Mouse (Mus musculus) stomach, postnatal 0 days (tissue): ENCODE results near the gene Rubcnl. TPM values are rescaled to one million over a fixed set of nuclear protein-coding genes. Genes with fewer than 3 reads are reported as not detected.

Source experiments
- ATAC-seq: fragments of 200-750 bp; cut with Nextera tagmentation; 2 replicates; pipeline ENCODE4 v1.8.0; 2017; ENCODE audit not compliant: low FRiP score, low TSS enrichment
- DNase-seq: peaks from one replicate; pipeline ENCODE4 v3.0.0-alpha.2; 2016; ENCODE audit warnings: low spot score
- H3K27ac ChIP-seq: fragments of 300-500 bp; sonication (generic); replicated peaks from 2 replicates; pipeline ENCODE4 v1.5.1; 2014; ENCODE audit warnings: mild to moderate bottlenecking, control low read depth
- H3K27me3 ChIP-seq: fragments of 300-500 bp; sonication (generic); 2 replicates; pipeline ENCODE4 v1.6.1; 2014; ENCODE audit warnings: low read length; ENCODE audit not compliant: control insufficient read depth, insufficient read depth
- H3K36me3 ChIP-seq: fragments of 300-500 bp; sonication (generic); 2 replicates; pipeline ENCODE4 v1.6.1; 2014; ENCODE audit warnings: low read length, mixed read lengths; ENCODE audit not compliant: control insufficient read depth, insufficient read depth
- H3K4me1 ChIP-seq: fragments of 300-500 bp; sonication (generic); replicated peaks from 2 replicates; pipeline ENCODE4 v1.6.1; 2014; ENCODE audit warnings: antibody characterized with exemption; ENCODE audit not compliant: control insufficient read depth, insufficient read depth
- H3K4me2 ChIP-seq: fragments of 300-500 bp; sonication (generic); replicated peaks from 2 replicates; pipeline ENCODE4 v1.6.1; 2014; ENCODE audit warnings: low read depth, mild to moderate bottlenecking, control low read depth, moderate library complexity
- H3K4me3 ChIP-seq: fragments of 300-500 bp; sonication (generic); 2 replicates; pipeline ENCODE4 v1.5.1; 2014; ENCODE audit warnings: low read depth, low read length, control low read depth
- H3K9ac ChIP-seq: fragments of 300-500 bp; sonication (generic); 2 replicates; pipeline ENCODE4 v1.6.1; 2014; ENCODE audit warnings: mild to moderate bottlenecking, low read length, control low read depth, mixed read lengths
- H3K9me3 ChIP-seq: fragments of 300-500 bp; sonication (generic); 2 replicates; pipeline ENCODE4 v1.6.1; 2016; ENCODE audit warnings: low read length; ENCODE audit not compliant: control insufficient read depth
- CTCF ChIP-seq: IDR thresholded peaks from 2 replicates; pipeline ENCODE4 v1.5.1; 2016; ENCODE audit warnings: antibody characterized with exemption, low read depth, mild to moderate bottlenecking, moderate library complexity
- EP300 ChIP-seq: optimal IDR thresholded peaks from 2 replicates; pipeline ENCODE3; 2016; ENCODE audit warnings: antibody characterized with exemption
- WGBS: fragments of 180-500 bp; shearing (Covaris S2); extraction: QIAGEN DNeasy Blood & Tissue Kit; methylation state at CpG from one replicate; pipeline ENCODE4 v1.1.7; 2014; 5-methylcytosine and 5-hydroxymethylcytosine counted together
- polyA plus RNA-seq: library from polyadenylated mRNA; unstranded; fragments of >200 nt; fragmentation: Nextera tagmentation; extraction: Ambion mirVana; gene quantifications from 2 replicates; pipeline ENCODE4 v1.2.1, GENCODE M21; 2015

Gene Rubcnl
- polyA plus RNA-seq, 1 experiment from 2014 or later, result 0.27 TPM

GRCm38 (mm10) chr14:75060562-75060961, 44.7 kb downstream of the Rubcnl start:
- H3K27me3 ChIP-seq, result no peaks in the 10 kb centered on the region
- ATAC-seq, result 0 out of 2 replicates have a peak, but pooled peaks have one; percentile 26
- H3K4me1 ChIP-seq, result no peaks in the 10 kb centered on the region
- H3K27ac ChIP-seq, result no peak overlapping the region
- no peak overlapping the region for H3K4me3 ChIP-seq
- H3K36me3 ChIP-seq, result no peaks in the 10 kb centered on the region
- TF ChIP-seq EP300 (no peak), CTCF (peak; percentile 93)
- no peaks in the 10 kb centered on the region for H3K9me3 ChIP-seq
- no peak overlapping the region for H3K4me2 ChIP-seq
- 33% methylated on average over 8 of the region's 8 CpGs for WGBS
- no peak overlapping the region for H3K9ac ChIP-seq
- peak; percentile 39 for DNase-seq

GRCm38 (mm10) chr14:75063936-75064335, 48.1 kb downstream of the Rubcnl start:
- H3K4me3 ChIP-seq, result no peak overlapping the region
- no peaks in the 10 kb centered on the region for H3K9me3 ChIP-seq
- TF ChIP-seq CTCF (no peak), EP300 (no peak)
- no peak overlapping the region for H3K27ac ChIP-seq
- DNase-seq (no peak), ATAC-seq (no peak)
- H3K36me3 ChIP-seq, result no peaks in the 10 kb centered on the region
- WGBS, result 93% methylated on average over 8 of the region's 8 CpGs
- no peaks in the 10 kb centered on the region for H3K27me3 ChIP-seq
- H3K9ac ChIP-seq, result no peak overlapping the region
- H3K4me1 ChIP-seq, result no peaks in the 10 kb centered on the region
- no peak overlapping the region for H3K4me2 ChIP-seq

- no peak for TF ChIP-seq CTCF
- TF ChIP-seq EP300, result no peak
- no peak overlapping the region for H3K4me2 ChIP-seq
- H3K9me3 ChIP-seq, result no peaks in the 10 kb centered on the region
- no peak overlapping the region for H3K27ac ChIP-seq
- DNase-seq (no peak), ATAC-seq (no peak)
- no peaks in the 10 kb centered on the region for H3K27me3 ChIP-seq
- no peaks in the 10 kb centered on the region for H3K36me3 ChIP-seq
- H3K4me1 ChIP-seq, result no peaks in the 10 kb centered on the region
- whole genome bisulfite sequencing, result 78% methylated on average over 7 of the region's 7 CpGs
- no peak overlapping the region for H3K9ac ChIP-seq
- H3K4me3 ChIP-seq, result no peak overlapping the region
These were observed 48.7 kb downstream of the Rubcnl start for GRCm38 (mm10) chr14:75064520-75064919.

GRCm38 (mm10) chr14:75065211-75065610, 49.4 kb downstream of the Rubcnl start:
- ATAC-seq (no peak), DNase-seq (no peak)
- no peaks in the 10 kb centered on the region for H3K36me3 ChIP-seq
- 92% methylated on average over 5 of the region's 5 CpGs for WGBS
- no peak overlapping the region for H3K9ac ChIP-seq
- TF ChIP-seq EP300 (no peak), CTCF (no peak)
- no peak overlapping the region for H3K4me2 ChIP-seq
- no peaks in the 10 kb centered on the region for H3K9me3 ChIP-seq
- no peaks in the 10 kb centered on the region for H3K4me1 ChIP-seq
- H3K27ac ChIP-seq, result no peak overlapping the region
- no peaks in the 10 kb centered on the region for H3K27me3 ChIP-seq
- H3K4me3 ChIP-seq, result no peak overlapping the region

GRCm38 (mm10) chr14:75068430-75069112, 52.7 kb downstream of the Rubcnl start:
- Histone ChIP-seq H3K9ac (no peak overlapping the region), H3K27me3 (no peaks in the 10 kb centered on the region), H3K9me3 (no peaks in the 10 kb centered on the region), H3K4me3 (no peak overlapping the region), H3K4me1 (no peaks in the 10 kb centered on the region), H3K27ac (no peak overlapping the region), H3K4me2 (no peak overlapping the region), H3K36me3 (no peaks in the 10 kb centered on the region)
- 79% methylated on average over 16 of the region's 19 CpGs for WGBS
- no peak for DNase-seq
- ATAC-seq, result no peak
- TF ChIP-seq EP300 (no peak), CTCF (0 out of 2 replicates have a peak, but pooled peaks have one; percentile 4)

- no peaks in the 10 kb centered on the region for H3K36me3 ChIP-seq
- H3K4me3 ChIP-seq, result no peak overlapping the region
- no peak for DNase-seq
- no peaks in the 10 kb centered on the region for H3K4me1 ChIP-seq
- no peak overlapping the region for H3K9ac ChIP-seq
- H3K27me3 ChIP-seq, result no peaks in the 10 kb centered on the region
- TF ChIP-seq EP300, result no peak
- TF ChIP-seq CTCF, result no peak
- no peaks in the 10 kb centered on the region for H3K9me3 ChIP-seq
- H3K4me2 ChIP-seq, result no peak overlapping the region
- no peak overlapping the region for H3K27ac ChIP-seq
- ATAC-seq, result no peak
- WGBS, result 59% methylated on average over 7 of the region's 7 CpGs
These were observed 53.6 kb downstream of the Rubcnl start for GRCm38 (mm10) chr14:75069356-75069979.
